ENCODE assay signal across 8 mouse cellular contexts in the genomic region with DNA sequence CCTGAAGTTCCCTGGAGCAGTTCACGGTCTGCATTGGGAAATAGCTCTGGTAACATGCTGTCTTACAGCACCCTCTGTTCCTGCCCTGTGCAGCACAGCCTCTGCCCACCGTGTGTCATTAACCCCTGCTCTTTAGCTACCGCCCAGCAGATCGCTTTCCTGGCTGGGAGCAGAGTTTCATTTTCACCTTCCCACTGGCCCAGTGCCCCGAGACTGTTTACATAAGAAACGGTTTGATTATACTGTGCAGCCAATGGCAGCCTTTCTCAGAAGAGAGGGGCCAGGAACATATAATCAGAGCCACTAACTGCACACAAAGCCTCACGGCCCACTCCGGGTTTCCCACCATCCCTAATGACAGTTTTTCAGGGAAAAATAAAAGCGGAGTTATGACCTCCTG.
DNase-seq lines count a peak whose midpoint lies in the region; ATAC-seq and TF ChIP-seq lines count a peak whose summit lies in the region.

No protein-coding gene starts in this region.

- WGBS in forebrain, embryonic 13.5 days = 24% methylated on average over 9 of the region's 9 CpGs
- WGBS in kidney, adult 2 months = 20% methylated on average over 9 of the region's 9 CpGs
- 8% methylated on average over 9 of the region's 9 CpGs for WGBS in lung, embryonic 14.5 days

- 0 out of 2 replicates have a peak, but pooled peaks have one; percentile 41 for ATAC-seq in forebrain, embryonic 13.5 days
- ATAC-seq in lung, embryonic 14.5 days (ENCODE audit: insufficient read depth) = peak; percentile 77

- H3K9ac ChIP-seq in forebrain, embryonic 13.5 days = no peak overlapping the region; the same call in 1 of the 2 replicates
- H3K9ac ChIP-seq in lung, embryonic 14.5 days = no peak overlapping the region

- peak; percentile 36; the same call in 1 of the 2 replicates for TF ChIP-seq CTCF in kidney, adult 2 months (conservative IDR thresholded peaks at IDR 0.05; ENCODE audit: insufficient read depth, insufficient read length, low read depth, low read length)
- 0 out of 2 replicates have a peak, but pooled peaks have one; percentile 15 for TF ChIP-seq CTCF in lung, embryonic 14.5 days (IDR thresholded peaks at IDR 0.05; ENCODE audit: low read depth)

- peaks cover 15% of the 10 kb centered on the region for H3K4me1 ChIP-seq in forebrain, embryonic 13.5 days
- H3K4me1 ChIP-seq in kidney, adult 2 months (ENCODE audit: control insufficient read depth, insufficient read depth, low read length) = peaks cover 3% of the 10 kb centered on the region; the same call in 1 of the 2 replicates
- peaks cover 39% of the 10 kb centered on the region for H3K4me1 ChIP-seq in lung, embryonic 14.5 days (ENCODE audit: insufficient read depth)

- no peaks in the 10 kb centered on the region for H3K27me3 ChIP-seq in forebrain, embryonic 13.5 days
- no peaks in the 10 kb centered on the region for H3K27me3 ChIP-seq in kidney, adult 2 months (replicated peaks; ENCODE audit: control insufficient read depth, insufficient read depth, low read length)
- H3K27me3 ChIP-seq in lung, embryonic 14.5 days (ENCODE audit: insufficient read depth, low read length) = no peaks in the 10 kb centered on the region

- no peak for TF ChIP-seq POLR2A in kidney, adult 2 months (IDR thresholded peaks at IDR 0.05; ENCODE audit: low read depth, low read length)

- DNase-seq in gastrocnemius, adult 18-20 months (ENCODE audit: low spot score) = peak; percentile 89
- no peak for DNase-seq in gastrocnemius, postnatal 4 days (ENCODE audit: low spot score in 2 of 2)
- DNase-seq in kidney, adult 2 months = peak; percentile 91
- DNase-seq in lung, embryonic 14.5 days = peak; percentile 95
- no peak for DNase-seq in right cerebral cortex, adult 2 months (ENCODE audit: low spot score in 2 of 2)
- no peak for DNase-seq in layer of hippocampus, adult 11-12 months (ENCODE audit: low spot score)
- no peak for DNase-seq in layer of hippocampus, adult 9-10 months (ENCODE audit: low spot score)

- no peak overlapping the region for H3K4me3 ChIP-seq in forebrain, embryonic 13.5 days
- H3K4me3 ChIP-seq in kidney, adult 2 months (ENCODE audit: insufficient read depth, low read depth, low read length) = no peak overlapping the region
- H3K4me3 ChIP-seq in lung, embryonic 14.5 days (ENCODE audit: low read depth, low read length) = no peak overlapping the region

- no peak overlapping the region for H3K4me2 ChIP-seq in forebrain, embryonic 13.5 days
- peak overlapping the region; percentile 34 for H3K4me2 ChIP-seq in lung, embryonic 14.5 days

- peak overlapping the region; percentile 55 for H3K27ac ChIP-seq in forebrain, embryonic 13.5 days
- H3K27ac ChIP-seq in kidney, adult 2 months (ENCODE audit: insufficient read depth, low read depth, low read length) = no peak overlapping the region
- peak overlapping the region; percentile 90 for H3K27ac ChIP-seq in lung, embryonic 14.5 days (ENCODE audit: low read depth)

- no peaks in the 10 kb centered on the region for H3K9me3 ChIP-seq in forebrain, embryonic 13.5 days (replicated peaks)
- 0 out of 2 replicates have a peak, but pooled peaks cover 3% of the 10 kb centered on the region for H3K9me3 ChIP-seq in lung, embryonic 14.5 days (ENCODE audit: low read depth, low read length)

- H3K36me3 ChIP-seq in forebrain, embryonic 13.5 days (ENCODE audit: poor library complexity, severe bottlenecking) = no peaks in the 10 kb centered on the region
- H3K36me3 ChIP-seq in kidney, adult 2 months (ENCODE audit: control insufficient read depth, insufficient read depth, low read length) = no peaks in the 10 kb centered on the region
- no peaks in the 10 kb centered on the region for H3K36me3 ChIP-seq in lung, embryonic 14.5 days (ENCODE audit: insufficient read depth)

Comparison
In these comparisons a context has a peak if more than half of its experiments do, and no peak if none do; other contexts are left out.
1. DNase-seq: peak in gastrocnemius, adult 18-20 months (single experiment), kidney, adult 2 months (single experiment) and lung, embryonic 14.5 days (single experiment); none in gastrocnemius, postnatal 4 days (0 of 2), right cerebral cortex, adult 2 months (0 of 2), layer of hippocampus, adult 11-12 months (single experiment) and layer of hippocampus, adult 9-10 months (single experiment).